Mouse (Mus musculus): ENCODE results near the gene Lrrc73. TPM values are rescaled to one million over a fixed set of nuclear protein-coding genes. Genes with fewer than 3 reads are reported as not detected.

Lrrc73 gene
- polyA plus RNA-seq (2012; ENCODE audit: insufficient read depth, low replicate concordance) = 3.6 and 5.3 TPM in 2 replicates

DNA sequence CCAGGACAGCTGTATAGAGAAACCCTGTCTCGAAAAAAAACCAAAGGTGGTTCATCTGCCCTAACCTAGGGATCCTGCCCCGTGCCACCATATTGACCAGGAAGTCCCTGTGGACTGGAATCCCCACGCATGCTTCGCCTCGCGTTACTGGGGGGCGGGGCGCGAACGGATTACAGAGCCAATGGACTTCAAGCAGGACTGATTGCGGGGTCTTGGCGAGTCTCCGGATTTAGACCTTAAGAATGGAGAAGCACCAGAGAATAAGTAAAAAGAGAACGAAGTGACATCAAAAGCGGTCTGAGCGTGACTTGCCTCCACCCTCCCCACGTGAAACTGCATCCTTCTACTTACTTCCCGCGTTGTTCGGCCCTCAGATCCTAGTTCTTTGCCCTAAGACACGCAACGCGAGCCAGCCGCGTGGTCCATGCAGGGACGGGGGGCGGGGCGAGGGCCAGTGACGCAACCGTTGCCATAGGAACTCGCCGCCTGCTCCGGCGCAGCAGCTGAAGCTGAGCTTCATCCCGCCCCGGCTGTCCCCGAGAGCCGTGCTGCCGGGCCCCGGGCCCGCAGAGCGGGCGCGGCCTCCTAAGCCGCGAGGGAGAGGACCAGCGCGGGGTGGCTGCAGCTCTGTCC is at the start of gene Lrrc73:
TSS of gene Lrrc73 (plus strand) at position 80 of the 633 bp plus-strand sequence.
- Histone ChIP-seq H3K4me3 (replicated peaks) (peak within 1 kb of the TSS; percentile 92), H3K4me1 (peaks cover 57% of the 10 kb centered on the region), H3K9me3 (no peaks in the 10 kb centered on the region), H3K27me3 (replicated peaks) (peaks cover 23% of the 10 kb centered on the region), H3K36me3 (replicated peaks; ENCODE audit: low read length) (peaks cover 64% of the 10 kb centered on the region)
- TF ChIP-seq GATA1 (IDR thresholded peaks at IDR 0.05; ENCODE audit: borderline replicate concordance, low read length) (no peak), FLI1 (IDR thresholded peaks at IDR 0.05; ENCODE audit: low read length) (no peak)

DNA sequence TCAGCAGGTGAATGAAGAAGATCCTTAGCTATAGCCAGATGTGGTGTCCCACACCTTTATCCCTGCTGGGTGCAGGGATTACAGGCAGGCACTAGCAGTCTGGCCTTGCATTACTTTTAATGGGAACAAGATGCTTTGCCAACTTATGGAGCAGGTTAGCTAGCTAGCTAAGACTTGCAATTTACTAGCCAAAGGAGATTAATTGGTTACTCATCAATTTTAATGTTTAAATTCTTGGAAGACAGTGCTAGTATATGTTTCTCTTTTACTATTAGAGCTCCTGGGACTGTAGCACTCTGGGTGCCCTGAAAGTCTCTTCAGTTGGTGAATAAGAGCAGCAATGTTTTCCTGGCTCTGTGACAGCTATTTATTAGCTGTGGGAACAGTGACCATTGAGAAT is 46.7 kb upstream of the Lrrc73 start:
- no peak overlapping the region for H3K4me3 ChIP-seq (replicated peaks)
- H3K36me3 ChIP-seq (replicated peaks; ENCODE audit: low read length) = peaks cover 60% of the 10 kb centered on the region
- H3K27me3 ChIP-seq (replicated peaks) = no peaks in the 10 kb centered on the region
- H3K4me1 ChIP-seq = peaks cover 47% of the 10 kb centered on the region
- H3K9me3 ChIP-seq = no peaks in the 10 kb centered on the region
- TF ChIP-seq GATA1 (IDR thresholded peaks at IDR 0.05; ENCODE audit: borderline replicate concordance, low read length) = no peak
- TF ChIP-seq FLI1 (IDR thresholded peaks at IDR 0.05; ENCODE audit: low read length) = no peak

- no peaks in the 10 kb centered on the region for H3K27me3 ChIP-seq (replicated peaks)
- H3K4me3 ChIP-seq (replicated peaks) = no peak overlapping the region
- TF ChIP-seq GATA1 (IDR thresholded peaks at IDR 0.05; ENCODE audit: borderline replicate concordance, low read length) (no peak), FLI1 (IDR thresholded peaks at IDR 0.05; ENCODE audit: low read length) (no peak)
- H3K9me3 ChIP-seq = no peaks in the 10 kb centered on the region
- peaks cover 88% of the 10 kb centered on the region for H3K36me3 ChIP-seq (replicated peaks; ENCODE audit: low read length)
- peaks cover 59% of the 10 kb centered on the region for H3K4me1 ChIP-seq
Measured at GRCm38 (mm10) chr17:46210550-46210949, 42.8 kb upstream of the Lrrc73 start.

DNA sequence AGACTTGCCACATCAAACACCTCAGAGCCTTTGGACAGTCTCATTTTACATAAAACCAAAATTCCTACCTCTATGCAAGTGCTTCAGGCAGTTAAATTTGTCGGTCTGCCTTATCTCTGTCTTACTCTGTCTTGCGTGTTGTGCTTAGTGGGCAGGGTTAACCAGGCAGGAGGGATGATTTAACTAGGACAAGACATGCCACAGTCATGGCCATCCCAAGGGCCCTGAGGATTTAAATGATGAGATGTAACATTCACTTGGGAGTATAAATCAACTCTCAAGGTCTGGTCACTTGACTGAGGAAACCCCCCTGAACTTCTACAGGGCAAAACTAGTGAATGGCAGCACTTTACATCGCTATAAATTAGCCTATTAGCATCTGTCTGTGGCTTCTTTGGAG is 31.7 kb upstream of the Lrrc73 start:
- no peak overlapping the region for H3K4me3 ChIP-seq (replicated peaks)
- peaks cover 99% of the 10 kb centered on the region for H3K36me3 ChIP-seq (replicated peaks; ENCODE audit: low read length)
- no peak for TF ChIP-seq FLI1 (IDR thresholded peaks at IDR 0.05; ENCODE audit: low read length)
- TF ChIP-seq GATA1 (IDR thresholded peaks at IDR 0.05; ENCODE audit: borderline replicate concordance, low read length) = no peak
- H3K27me3 ChIP-seq (replicated peaks) = no peaks in the 10 kb centered on the region
- H3K4me1 ChIP-seq = peaks cover 26% of the 10 kb centered on the region
- H3K9me3 ChIP-seq = no peaks in the 10 kb centered on the region

DNA sequence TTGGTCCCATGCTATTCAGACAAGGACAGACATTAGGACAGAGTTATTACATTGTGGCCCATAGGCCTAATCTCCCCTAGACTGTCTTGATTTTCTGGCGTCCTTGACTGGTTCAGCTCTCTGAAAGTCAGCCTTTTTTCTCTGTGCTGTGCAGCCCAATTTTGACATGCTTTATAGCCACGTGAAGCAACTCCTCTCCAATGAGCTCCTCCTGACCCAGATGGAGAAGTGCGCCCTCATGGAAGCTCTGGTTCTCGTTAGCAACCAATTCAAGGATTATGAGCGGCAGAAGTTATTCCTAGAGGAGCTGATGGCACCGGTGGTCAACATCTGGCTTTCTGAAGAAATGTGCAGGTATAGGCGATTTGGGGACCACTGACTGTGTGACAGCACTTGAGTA is 25.8 kb upstream of the Lrrc73 start:
- H3K36me3 ChIP-seq (replicated peaks; ENCODE audit: low read length) = peaks cover 94% of the 10 kb centered on the region
- H3K9me3 ChIP-seq = no peaks in the 10 kb centered on the region
- no peaks in the 10 kb centered on the region for H3K27me3 ChIP-seq (replicated peaks)
- no peak overlapping the region for H3K4me3 ChIP-seq (replicated peaks)
- no peaks in the 10 kb centered on the region for H3K4me1 ChIP-seq
- no peak for TF ChIP-seq GATA1 (IDR thresholded peaks at IDR 0.05; ENCODE audit: borderline replicate concordance, low read length)
- TF ChIP-seq FLI1 (IDR thresholded peaks at IDR 0.05; ENCODE audit: low read length) = no peak

DNA sequence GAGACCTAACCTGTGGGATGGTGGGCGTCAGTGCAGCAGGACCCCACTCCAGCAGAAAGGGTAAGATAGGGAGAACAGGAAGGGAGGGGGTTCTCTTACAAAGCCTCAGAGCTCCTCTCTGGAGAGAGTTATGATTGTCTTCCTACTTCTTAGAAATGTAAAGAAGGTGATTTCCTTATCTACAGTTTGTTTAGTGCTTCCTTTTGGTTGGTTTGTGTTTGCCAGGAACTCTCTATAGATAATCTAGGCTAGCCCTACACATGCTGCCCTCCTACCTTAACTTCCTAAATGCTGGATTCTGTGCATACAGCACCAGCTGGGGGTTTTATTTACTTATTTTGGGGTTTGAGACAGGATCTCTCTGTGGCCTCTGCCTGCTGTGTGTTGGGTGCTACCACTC is 17.3 kb upstream of the Lrrc73 start:
- TF ChIP-seq GATA1 (IDR thresholded peaks at IDR 0.05; ENCODE audit: borderline replicate concordance, low read length) (no peak), FLI1 (IDR thresholded peaks at IDR 0.05; ENCODE audit: low read length) (no peak)
- H3K27me3 ChIP-seq (replicated peaks) = no peaks in the 10 kb centered on the region

DNA sequence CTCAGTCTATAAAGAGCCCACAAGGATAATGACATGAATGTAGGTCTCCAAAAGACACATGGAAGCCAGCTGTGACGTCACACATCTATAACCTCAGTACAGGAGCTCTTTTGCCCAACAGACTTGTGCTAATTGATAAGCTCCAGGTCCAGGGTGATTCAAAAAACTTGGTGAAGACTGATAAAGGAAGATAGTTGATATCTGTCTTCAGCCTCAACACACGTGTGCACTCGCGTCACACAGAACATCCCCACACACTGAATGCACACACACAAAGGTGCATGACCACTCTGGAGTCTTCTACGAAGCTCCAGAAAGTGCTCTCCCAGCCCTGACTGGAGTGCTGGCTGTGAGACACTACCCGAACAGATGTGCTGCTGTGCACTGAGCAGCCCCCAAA is 16.3 kb upstream of the Lrrc73 start:
- H3K4me1 ChIP-seq = peaks cover 22% of the 10 kb centered on the region
- H3K4me3 ChIP-seq (replicated peaks) = no peak overlapping the region
- H3K27me3 ChIP-seq (replicated peaks) = no peaks in the 10 kb centered on the region
- peaks cover 88% of the 10 kb centered on the region for H3K36me3 ChIP-seq (replicated peaks; ENCODE audit: low read length)
- H3K9me3 ChIP-seq = no peaks in the 10 kb centered on the region
- TF ChIP-seq FLI1 (IDR thresholded peaks at IDR 0.05; ENCODE audit: low read length) (no peak), GATA1 (IDR thresholded peaks at IDR 0.05; ENCODE audit: borderline replicate concordance, low read length) (no peak)

More for the DNA sequence above, 17.3 kb upstream of the Lrrc73 start:
- Histone ChIP-seq H3K4me3 (replicated peaks) (no peak overlapping the region), H3K36me3 (replicated peaks; ENCODE audit: low read length) (peaks cover 85% of the 10 kb centered on the region), H3K9me3 (no peaks in the 10 kb centered on the region), H3K4me1 (peaks cover 16% of the 10 kb centered on the region)

- Histone ChIP-seq H3K27me3 (replicated peaks) (no peaks in the 10 kb centered on the region), H3K9me3 (no peaks in the 10 kb centered on the region), H3K36me3 (replicated peaks; ENCODE audit: low read length) (peaks cover 91% of the 10 kb centered on the region), H3K4me3 (replicated peaks) (no peak overlapping the region), H3K4me1 (peaks cover 26% of the 10 kb centered on the region)
- TF ChIP-seq FLI1 (IDR thresholded peaks at IDR 0.05; ENCODE audit: low read length) (no peak), GATA1 (IDR thresholded peaks at IDR 0.05; ENCODE audit: borderline replicate concordance, low read length) (no peak)
Measured at GRCm38 (mm10) chr17:46237480-46237879, 15.9 kb upstream of the Lrrc73 start.

- peaks cover 91% of the 10 kb centered on the region for H3K36me3 ChIP-seq (replicated peaks; ENCODE audit: low read length)
- H3K4me1 ChIP-seq = peaks cover 39% of the 10 kb centered on the region
- no peak overlapping the region for H3K4me3 ChIP-seq (replicated peaks)
Measured at GRCm38 (mm10) chr17:46239516-46240114, 13.7 kb upstream of the Lrrc73 start.

GRCm38 (mm10) chr17:46241471-46241870 is 11.9 kb upstream of the Lrrc73 start:
- Histone ChIP-seq H3K4me1 (peaks cover 48% of the 10 kb centered on the region), H3K27me3 (replicated peaks) (no peaks in the 10 kb centered on the region), H3K9me3 (no peaks in the 10 kb centered on the region), H3K4me3 (replicated peaks) (no peak overlapping the region), H3K36me3 (replicated peaks; ENCODE audit: low read length) (peaks cover 98% of the 10 kb centered on the region)
- no peak for TF ChIP-seq FLI1 (IDR thresholded peaks at IDR 0.05; ENCODE audit: low read length)

More at GRCm38 (mm10) chr17:46239516-46240114, 13.7 kb upstream of the Lrrc73 start:
- no peak for TF ChIP-seq FLI1 (IDR thresholded peaks at IDR 0.05; ENCODE audit: low read length)
- TF ChIP-seq GATA1 (IDR thresholded peaks at IDR 0.05; ENCODE audit: borderline replicate concordance, low read length) = no peak
- no peaks in the 10 kb centered on the region for H3K27me3 ChIP-seq (replicated peaks)
- no peaks in the 10 kb centered on the region for H3K9me3 ChIP-seq
